Mouse (Mus musculus): ENCODE results near the gene Csad. TPM values are rescaled to one million over a fixed set of nuclear protein-coding genes. Genes with fewer than 3 reads are reported as not detected.

The Csad gene
- polyA plus RNA-seq, 1 experiment from 2014 or later = 78.1 TPM

- no peak for ATAC-seq (ENCODE audit: borderline replicate concordance, extremely low read depth, low FRiP score, low TSS enrichment)
- Histone ChIP-seq H3K4me2 (peak overlapping the region; percentile 87), H3K9ac (peak overlapping the region; percentile 58), H3K27ac (peak overlapping the region; percentile 100), H3K4me3 (peak overlapping the region; percentile 56), H3K27me3 (no peaks in the 10 kb centered on the region), H3K4me1 (peaks cover 57% of the 10 kb centered on the region), H3K36me3 (peaks cover 5% of the 10 kb centered on the region; the same call in 1 of the 2 replicates), H3K9me3 (no peaks in the 10 kb centered on the region)
- 8% methylated on average over 19 of the region's 19 CpGs for WGBS
Observed at GRCm38 (mm10) chr15:102244306-102245191, 40.0 kb upstream of the Csad start.

- H3K27ac ChIP-seq = peak overlapping the region; percentile 100
- peak overlapping the region; percentile 87 for H3K4me2 ChIP-seq
- H3K27me3 ChIP-seq = no peaks in the 10 kb centered on the region
- peak overlapping the region; percentile 56 for H3K4me3 ChIP-seq
- no peaks in the 10 kb centered on the region for H3K9me3 ChIP-seq
- H3K4me1 ChIP-seq = peaks cover 50% of the 10 kb centered on the region
- peaks cover 11% of the 10 kb centered on the region for H3K36me3 ChIP-seq
- 16% methylated on average over 22 of the region's 22 CpGs for WGBS
- no peak for ATAC-seq (ENCODE audit: borderline replicate concordance, extremely low read depth, low FRiP score, low TSS enrichment)
- H3K9ac ChIP-seq = peak overlapping the region; percentile 58
Observed at GRCm38 (mm10) chr15:102243229-102244190, 39.0 kb upstream of the Csad start.

GRCm38 (mm10) chr15:102242404-102243228 is 38.1 kb upstream of the Csad start:
- H3K27ac ChIP-seq = peak overlapping the region; percentile 100
- ATAC-seq (ENCODE audit: borderline replicate concordance, extremely low read depth, low FRiP score, low TSS enrichment) = no peak
- no peaks in the 10 kb centered on the region for H3K9me3 ChIP-seq
- peak overlapping the region; percentile 58 for H3K9ac ChIP-seq
- H3K27me3 ChIP-seq = no peaks in the 10 kb centered on the region
- 43% methylated on average over 12 of the region's 12 CpGs for WGBS
- H3K36me3 ChIP-seq = peaks cover 20% of the 10 kb centered on the region
- peak overlapping the region; percentile 87 for H3K4me2 ChIP-seq
- H3K4me1 ChIP-seq = peaks cover 46% of the 10 kb centered on the region
- H3K4me3 ChIP-seq = peak overlapping the region; percentile 56

GRCm38 (mm10) chr15:102240607-102241006 is 36.1 kb upstream of the Csad start:
- Histone ChIP-seq H3K9ac (no peak overlapping the region), H3K9me3 (no peaks in the 10 kb centered on the region), H3K27ac (peak overlapping the region; percentile 37), H3K4me3 (no peak overlapping the region), H3K27me3 (no peaks in the 10 kb centered on the region), H3K4me2 (no peak overlapping the region), H3K4me1 (peaks cover 49% of the 10 kb centered on the region), H3K36me3 (peaks cover 35% of the 10 kb centered on the region)
- no peak for ATAC-seq (ENCODE audit: borderline replicate concordance, extremely low read depth, low FRiP score, low TSS enrichment)
- WGBS = 65% methylated on average over 4 of the region's 4 CpGs

GRCm38 (mm10) chr15:102239851-102240250 is 35.3 kb upstream of the Csad start:
- H3K4me2 ChIP-seq = no peak overlapping the region
- H3K9me3 ChIP-seq = no peaks in the 10 kb centered on the region
- H3K4me3 ChIP-seq = no peak overlapping the region
- peaks cover 49% of the 10 kb centered on the region for H3K4me1 ChIP-seq
- WGBS = 72% methylated on average over 11 of the region's 11 CpGs
- no peak overlapping the region for H3K9ac ChIP-seq
- H3K27me3 ChIP-seq = no peaks in the 10 kb centered on the region
- H3K27ac ChIP-seq = peak overlapping the region; percentile 42; the same call in 1 of the 2 replicates
- ATAC-seq (ENCODE audit: borderline replicate concordance, extremely low read depth, low FRiP score, low TSS enrichment) = no peak
- peaks cover 43% of the 10 kb centered on the region for H3K36me3 ChIP-seq

- no peaks in the 10 kb centered on the region for H3K27me3 ChIP-seq
- H3K27ac ChIP-seq = peak overlapping the region; percentile 42; the same call in 1 of the 2 replicates
- H3K36me3 ChIP-seq = peaks cover 47% of the 10 kb centered on the region
- ATAC-seq (ENCODE audit: borderline replicate concordance, extremely low read depth, low FRiP score, low TSS enrichment) = 0 out of 2 replicates have a peak, but pooled peaks have one; percentile 13
- H3K4me1 ChIP-seq = peaks cover 48% of the 10 kb centered on the region
- no peak overlapping the region for H3K4me3 ChIP-seq
- no peaks in the 10 kb centered on the region for H3K9me3 ChIP-seq
- 5% methylated on average over 9 of the region's 9 CpGs for WGBS
- H3K4me2 ChIP-seq = no peak overlapping the region
- H3K9ac ChIP-seq = no peak overlapping the region
Observed at GRCm38 (mm10) chr15:102239260-102239590, 34.7 kb upstream of the Csad start.

GRCm38 (mm10) chr15:102238543-102239259 is 34.2 kb upstream of the Csad start:
- no peak for ATAC-seq (ENCODE audit: borderline replicate concordance, extremely low read depth, low FRiP score, low TSS enrichment)
- H3K36me3 ChIP-seq = peaks cover 47% of the 10 kb centered on the region
- no peak overlapping the region for H3K4me3 ChIP-seq
- no peaks in the 10 kb centered on the region for H3K9me3 ChIP-seq
- H3K27me3 ChIP-seq = no peaks in the 10 kb centered on the region
- H3K9ac ChIP-seq = no peak overlapping the region
- no peak overlapping the region for H3K4me2 ChIP-seq
- H3K27ac ChIP-seq = no peak overlapping the region
- whole genome bisulfite sequencing = 78% methylated on average over 14 of the region's 14 CpGs
- peaks cover 44% of the 10 kb centered on the region for H3K4me1 ChIP-seq

GRCm38 (mm10) chr15:102235371-102236027 is 31.0 kb upstream of the Csad start:
- H3K27ac ChIP-seq = peak overlapping the region; percentile 59
- H3K9me3 ChIP-seq = no peaks in the 10 kb centered on the region
- H3K9ac ChIP-seq = no peak overlapping the region
- no peaks in the 10 kb centered on the region for H3K27me3 ChIP-seq
- no peak overlapping the region for H3K4me3 ChIP-seq
- 28% methylated on average over 21 of the region's 21 CpGs for WGBS
- ATAC-seq (ENCODE audit: borderline replicate concordance, extremely low read depth, low FRiP score, low TSS enrichment) = peak; percentile 40; the same call in 1 of the 2 replicates
- peak overlapping the region; percentile 37; the same call in 1 of the 2 replicates for H3K4me2 ChIP-seq
- peaks cover 47% of the 10 kb centered on the region for H3K36me3 ChIP-seq
- H3K4me1 ChIP-seq = peaks cover 36% of the 10 kb centered on the region

GRCm38 (mm10) chr15:102233896-102234295 is 29.4 kb upstream of the Csad start:
- Histone ChIP-seq H3K27ac (no peak overlapping the region), H3K4me3 (no peak overlapping the region), H3K9me3 (no peaks in the 10 kb centered on the region), H3K4me2 (no peak overlapping the region), H3K4me1 (peaks cover 28% of the 10 kb centered on the region), H3K36me3 (peaks cover 40% of the 10 kb centered on the region), H3K27me3 (no peaks in the 10 kb centered on the region), H3K9ac (no peak overlapping the region)
- WGBS = 6% methylated on average over 2 of the region's 2 CpGs
- ATAC-seq (ENCODE audit: borderline replicate concordance, extremely low read depth, low FRiP score, low TSS enrichment) = no peak

GRCm38 (mm10) chr15:102232764-102233163 is 28.2 kb upstream of the Csad start:
- Histone ChIP-seq H3K4me3 (no peak overlapping the region), H3K36me3 (peaks cover 28% of the 10 kb centered on the region), H3K4me2 (no peak overlapping the region), H3K9me3 (no peaks in the 10 kb centered on the region), H3K9ac (no peak overlapping the region), H3K27ac (no peak overlapping the region), H3K27me3 (no peaks in the 10 kb centered on the region), H3K4me1 (peaks cover 28% of the 10 kb centered on the region)
- 82% methylated on average over 7 of the region's 7 CpGs for WGBS
- no peak for ATAC-seq (ENCODE audit: borderline replicate concordance, extremely low read depth, low FRiP score, low TSS enrichment)

All from lung, embryonic 15.5 days (tissue).